Mouse (Mus musculus): ENCODE results near the gene Tmem150c. TPM values are rescaled to one million over a fixed set of nuclear protein-coding genes. Genes with fewer than 3 reads are reported as not detected.

The Tmem150c gene
- polyA plus RNA-seq, 1 experiment from 2014 or later, result 14.6 TPM

GRCm38 (mm10) chr5:100162857-100163256, 3.2 kb upstream of the Tmem150c start:
- Histone ChIP-seq H3K27ac (replicated peaks) (no peak overlapping the region), H3K9me3 (no peaks in the 10 kb centered on the region), H3K9ac (no peak overlapping the region), H3K4me2 (no peak overlapping the region), H3K4me3 (no peak overlapping the region), H3K36me3 (no peaks in the 10 kb centered on the region), H3K4me1 (replicated peaks) (peaks cover 12% of the 10 kb centered on the region; the same call in 1 of the 2 replicates), H3K27me3 (peaks cover 8% of the 10 kb centered on the region)
- WGBS, result 84% methylated on average over 3 of the region's 3 CpGs
- ATAC-seq (ENCODE audit: low read depth), result no peak

GRCm38 (mm10) chr5:100162053-100162452, 2.4 kb upstream of the Tmem150c start:
- no peak for ATAC-seq (ENCODE audit: low read depth)
- Histone ChIP-seq H3K9me3 (no peaks in the 10 kb centered on the region), H3K4me1 (replicated peaks) (peaks cover 12% of the 10 kb centered on the region; the same call in 1 of the 2 replicates), H3K36me3 (no peaks in the 10 kb centered on the region), H3K4me3 (no peak overlapping the region), H3K27ac (replicated peaks) (no peak overlapping the region), H3K27me3 (peaks cover 16% of the 10 kb centered on the region), H3K4me2 (no peak overlapping the region), H3K9ac (no peak overlapping the region)
- WGBS, result 76% methylated on average over 1 of the region's 1 CpGs

- Histone ChIP-seq H3K27me3 (peaks cover 21% of the 10 kb centered on the region), H3K4me1 (replicated peaks) (peaks cover 12% of the 10 kb centered on the region; the same call in 1 of the 2 replicates), H3K4me2 (peak overlapping the region; percentile 94), H3K36me3 (no peaks in the 10 kb centered on the region), H3K4me3 (peak overlapping the region; percentile 78), H3K27ac (replicated peaks) (peak overlapping the region; percentile 33), H3K9me3 (no peaks in the 10 kb centered on the region), H3K9ac (peak overlapping the region; percentile 87)
- under 1% methylated on average over 63 of the region's 101 CpGs for WGBS
- peak; percentile 78 for ATAC-seq (ENCODE audit: low read depth)
Measured at GRCm38 (mm10) chr5:100158791-100159637, 594 bp downstream of the Tmem150c start.

GRCm38 (mm10) chr5:100158301-100158700, 1.3 kb downstream of the Tmem150c start:
- Histone ChIP-seq H3K4me3 (peak overlapping the region; percentile 78), H3K36me3 (no peaks in the 10 kb centered on the region), H3K9ac (peak overlapping the region; percentile 87), H3K4me2 (peak overlapping the region; percentile 94), H3K4me1 (replicated peaks) (peaks cover 12% of the 10 kb centered on the region; the same call in 1 of the 2 replicates), H3K27ac (replicated peaks) (0 out of 2 replicates have a peak overlapping the region, but pooled peaks have one; percentile 33), H3K9me3 (no peaks in the 10 kb centered on the region), H3K27me3 (peaks cover 21% of the 10 kb centered on the region)
- WGBS, result 9% methylated on average over 13 of the region's 13 CpGs
- peak; percentile 10; the same call in 1 of the 2 replicates for ATAC-seq (ENCODE audit: low read depth)

GRCm38 (mm10) chr5:100155646-100156045, 4.0 kb downstream of the Tmem150c start:
- Histone ChIP-seq H3K4me3 (no peak overlapping the region), H3K36me3 (no peaks in the 10 kb centered on the region), H3K27me3 (peaks cover 21% of the 10 kb centered on the region), H3K9me3 (no peaks in the 10 kb centered on the region), H3K4me1 (replicated peaks) (peaks cover 12% of the 10 kb centered on the region; the same call in 1 of the 2 replicates), H3K27ac (replicated peaks) (no peak overlapping the region), H3K9ac (no peak overlapping the region), H3K4me2 (no peak overlapping the region)
- no peak for ATAC-seq (ENCODE audit: low read depth)
- WGBS, result 74% methylated on average over 6 of the region's 6 CpGs

GRCm38 (mm10) chr5:100149967-100150366, 9.6 kb downstream of the Tmem150c start:
- H3K9me3 ChIP-seq, result no peaks in the 10 kb centered on the region
- no peaks in the 10 kb centered on the region for H3K4me1 ChIP-seq (replicated peaks)
- H3K36me3 ChIP-seq, result no peaks in the 10 kb centered on the region
- ATAC-seq (ENCODE audit: low read depth), result no peak
- H3K4me2 ChIP-seq, result no peak overlapping the region
- H3K9ac ChIP-seq, result no peak overlapping the region
- no peak overlapping the region for H3K4me3 ChIP-seq
- no peaks in the 10 kb centered on the region for H3K27me3 ChIP-seq
- H3K27ac ChIP-seq (replicated peaks), result no peak overlapping the region
- 66% methylated on average over 3 of the region's 3 CpGs for WGBS

- no peaks in the 10 kb centered on the region for H3K9me3 ChIP-seq
- H3K27me3 ChIP-seq, result no peaks in the 10 kb centered on the region
- H3K4me3 ChIP-seq, result no peak overlapping the region
- H3K4me1 ChIP-seq (replicated peaks), result no peaks in the 10 kb centered on the region
- ATAC-seq (ENCODE audit: low read depth), result no peak
- H3K27ac ChIP-seq (replicated peaks), result no peak overlapping the region
- H3K9ac ChIP-seq, result no peak overlapping the region
- no peaks in the 10 kb centered on the region for H3K36me3 ChIP-seq
- WGBS, result 82% methylated on average over 7 of the region's 7 CpGs
- no peak overlapping the region for H3K4me2 ChIP-seq
Measured at GRCm38 (mm10) chr5:100144836-100145235, 14.8 kb downstream of the Tmem150c start.

GRCm38 (mm10) chr5:100127283-100127682, 32.3 kb downstream of the Tmem150c start:
- no peak for ATAC-seq (ENCODE audit: low read depth)
- no peak overlapping the region for H3K27ac ChIP-seq (replicated peaks)
- no peaks in the 10 kb centered on the region for H3K9me3 ChIP-seq
- no peaks in the 10 kb centered on the region for H3K36me3 ChIP-seq
- no peak overlapping the region for H3K4me2 ChIP-seq
- H3K27me3 ChIP-seq, result no peaks in the 10 kb centered on the region
- H3K9ac ChIP-seq, result no peak overlapping the region
- whole genome bisulfite sequencing, result 74% methylated on average over 8 of the region's 8 CpGs
- no peak overlapping the region for H3K4me3 ChIP-seq
- 0 out of 2 replicates have a peak, but pooled peaks cover 3% of the 10 kb centered on the region for H3K4me1 ChIP-seq (replicated peaks)

GRCm38 (mm10) chr5:100125409-100126123, 34.0 kb downstream of the Tmem150c start:
- H3K4me2 ChIP-seq, result no peak overlapping the region
- H3K4me1 ChIP-seq (replicated peaks), result peaks cover 11% of the 10 kb centered on the region
- no peaks in the 10 kb centered on the region for H3K27me3 ChIP-seq
- ATAC-seq (ENCODE audit: low read depth), result no peak
- WGBS, result 42% methylated on average over 12 of the region's 12 CpGs
- no peaks in the 10 kb centered on the region for H3K36me3 ChIP-seq
- no peak overlapping the region for H3K9ac ChIP-seq
- no peak overlapping the region for H3K4me3 ChIP-seq
- H3K9me3 ChIP-seq, result no peaks in the 10 kb centered on the region
- H3K27ac ChIP-seq (replicated peaks), result no peak overlapping the region

- Histone ChIP-seq H3K27ac (replicated peaks) (no peak overlapping the region), H3K4me3 (no peak overlapping the region), H3K4me1 (replicated peaks) (peaks cover 19% of the 10 kb centered on the region), H3K36me3 (no peaks in the 10 kb centered on the region), H3K27me3 (no peaks in the 10 kb centered on the region), H3K9ac (no peak overlapping the region), H3K9me3 (no peaks in the 10 kb centered on the region), H3K4me2 (no peak overlapping the region)
- WGBS, result 70% methylated on average over 1 of the region's 1 CpGs
- ATAC-seq (ENCODE audit: low read depth), result no peak
Measured at GRCm38 (mm10) chr5:100124530-100124929, 35.1 kb downstream of the Tmem150c start.

GRCm38 (mm10) chr5:100123283-100123682, 36.3 kb downstream of the Tmem150c start:
- H3K36me3 ChIP-seq, result no peaks in the 10 kb centered on the region
- 47% methylated on average over 7 of the region's 7 CpGs for WGBS
- H3K27me3 ChIP-seq, result no peaks in the 10 kb centered on the region
- H3K4me2 ChIP-seq, result no peak overlapping the region
- ATAC-seq (ENCODE audit: low read depth), result no peak
- H3K27ac ChIP-seq (replicated peaks), result no peak overlapping the region
- H3K4me1 ChIP-seq (replicated peaks), result peaks cover 25% of the 10 kb centered on the region
- no peaks in the 10 kb centered on the region for H3K9me3 ChIP-seq
- H3K9ac ChIP-seq, result no peak overlapping the region
- no peak overlapping the region for H3K4me3 ChIP-seq

- Histone ChIP-seq H3K9ac (0 out of 2 replicates have a peak overlapping the region, but pooled peaks have one; percentile 47), H3K27ac (replicated peaks) (peak overlapping the region; percentile 52), H3K36me3 (no peaks in the 10 kb centered on the region), H3K9me3 (no peaks in the 10 kb centered on the region; the same call in 1 of the 2 replicates), H3K4me1 (replicated peaks) (peaks cover 30% of the 10 kb centered on the region), H3K4me3 (peak overlapping the region; percentile 25; the same call in 1 of the 2 replicates), H3K4me2 (peak overlapping the region; percentile 47), H3K27me3 (no peaks in the 10 kb centered on the region)
- 56% methylated on average over 7 of the region's 7 CpGs for WGBS
- ATAC-seq (ENCODE audit: low read depth), result no peak; the same call in 1 of the 2 replicates
Measured at GRCm38 (mm10) chr5:100121170-100121569, 38.4 kb downstream of the Tmem150c start.
